11 mouse cellular contexts compared by ENCODE assay signal in the genomic region with DNA sequence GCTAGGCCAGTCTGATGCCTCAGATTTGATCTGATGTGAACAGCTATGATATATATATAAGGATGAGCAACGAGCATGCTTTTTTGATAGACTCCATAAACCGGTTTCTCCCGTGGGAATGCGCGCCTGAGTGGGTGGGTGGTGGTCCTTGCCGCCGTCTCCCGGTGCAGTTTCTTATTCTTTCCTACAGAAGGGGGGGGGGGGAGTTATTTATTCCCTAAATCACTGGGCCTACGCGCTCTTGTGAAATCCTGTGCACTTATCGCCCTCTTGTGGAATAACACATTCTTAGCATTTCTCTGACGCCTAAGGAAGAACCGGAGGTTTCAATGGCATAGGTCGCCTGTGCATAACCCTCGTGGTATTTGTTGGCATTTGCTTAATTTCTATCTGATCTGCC. TPM values are rescaled to one million over a fixed set of nuclear protein-coding genes. Genes with fewer than 3 reads are reported as not detected.
A peak's percentile ranks its signal among the peaks of the same experiment; 100 is the strongest.
DNase-seq lines count a peak whose midpoint lies in the region; ATAC-seq and TF ChIP-seq lines count a peak whose summit lies in the region.
"Had no signal": no experiment of that assay in that cellular context is flagged by ENCODE, and none has a peak within 500 bp of the region (broad histone marks: within the 10 kb centered on the region; RNA-seq: fewer than 3 reads in every experiment).

No protein-coding gene starts in this region.

- peak; percentile 73 for TF ChIP-seq CTCF in liver, postnatal 0 days (IDR thresholded peaks at IDR 0.05; ENCODE audit: low read depth)

- peak; percentile 46 for DNase-seq in cerebellum, adult 9-10 months
- no peak for DNase-seq in cerebellum, adult 11 months
- peak; percentile 21 for DNase-seq in liver, postnatal 0 days
- DNase-seq in hindbrain, embryonic 11.5 days (ENCODE audit: low spot score) = peak; percentile 72
- peak; percentile 91 for DNase-seq in midbrain, embryonic 11.5 days (ENCODE audit: low spot score, missing footprints)
- no peak for DNase-seq in gastrocnemius, postnatal 10 days
- DNase-seq in testis, postnatal 14 days (ENCODE audit: low spot score) = no peak

- no peak for TF ChIP-seq EP300 in liver, postnatal 0 days (IDR thresholded peaks at IDR 0.05; ENCODE audit: low read depth)

- WGBS in liver, postnatal 0 days (ENCODE audit: insufficient replicate concordance) = 3% methylated on average over 15 of the region's 15 CpGs
- 2% methylated on average over 15 of the region's 15 CpGs for WGBS in liver, embryonic 12.5 days (ENCODE audit: insufficient replicate concordance)
- WGBS in hindbrain, embryonic 11.5 days = 5% methylated on average over 15 of the region's 15 CpGs
- 2% methylated on average over 15 of the region's 15 CpGs for WGBS in midbrain, embryonic 11.5 days

- no peak overlapping the region for H3K4me3 ChIP-seq in liver, postnatal 0 days (ENCODE audit: low read depth, low read length)
- no peak overlapping the region for H3K4me3 ChIP-seq in liver, embryonic 12.5 days
- no peak overlapping the region for H3K4me3 ChIP-seq in hindbrain, embryonic 11.5 days (ENCODE audit: low read depth, low read length)
- H3K4me3 ChIP-seq in midbrain, embryonic 11.5 days (ENCODE audit: low read depth, low read length) = no peak overlapping the region
- H3K4me3 ChIP-seq: erythroblast, embryonic 14.5 days; liver, embryonic 15.5 days had no signal

- H3K27me3 ChIP-seq in liver, postnatal 0 days (ENCODE audit: insufficient read depth, low read length) = peaks cover 54% of the 10 kb centered on the region
- H3K27me3 ChIP-seq in liver, embryonic 12.5 days (replicated peaks) = peaks cover 62% of the 10 kb centered on the region
- H3K27me3 ChIP-seq in hindbrain, embryonic 11.5 days (ENCODE audit: control insufficient read depth, insufficient read depth, low read length) = peaks cover 49% of the 10 kb centered on the region
- peaks cover 52% of the 10 kb centered on the region for H3K27me3 ChIP-seq in midbrain, embryonic 11.5 days (ENCODE audit: control insufficient read depth, insufficient read depth, low read length)
- H3K27me3 ChIP-seq: CH12.LX had no signal

- no peak overlapping the region for H3K9ac ChIP-seq in liver, postnatal 0 days (replicated peaks)
- no peak overlapping the region for H3K9ac ChIP-seq in liver, embryonic 12.5 days
- H3K9ac ChIP-seq in hindbrain, embryonic 11.5 days (ENCODE audit: low read depth, low read length) = no peak overlapping the region
- no peak overlapping the region for H3K9ac ChIP-seq in midbrain, embryonic 11.5 days (ENCODE audit: low read length)
- H3K9ac ChIP-seq: liver, embryonic 15.5 days had no signal

- H3K9me3 ChIP-seq in liver, postnatal 0 days (ENCODE audit: low read length) = no peaks in the 10 kb centered on the region
- H3K9me3 ChIP-seq in liver, embryonic 12.5 days (replicated peaks) = no peaks in the 10 kb centered on the region
- H3K9me3 ChIP-seq in hindbrain, embryonic 11.5 days (ENCODE audit: control insufficient read depth, low read length) = no peaks in the 10 kb centered on the region
- no peaks in the 10 kb centered on the region for H3K9me3 ChIP-seq in midbrain, embryonic 11.5 days (ENCODE audit: control insufficient read depth, low read length)
- H3K9me3 ChIP-seq: liver, embryonic 15.5 days had no signal

- no peak overlapping the region for H3K27ac ChIP-seq in liver, postnatal 0 days (ENCODE audit: low read depth)
- no peak overlapping the region for H3K27ac ChIP-seq in liver, embryonic 12.5 days
- no peak overlapping the region for H3K27ac ChIP-seq in hindbrain, embryonic 11.5 days (ENCODE audit: low read depth, low read length)
- H3K27ac ChIP-seq in midbrain, embryonic 11.5 days (ENCODE audit: low read depth, low read length) = no peak overlapping the region
- H3K27ac ChIP-seq: liver, embryonic 15.5 days had no signal

- no peak overlapping the region for H3K4me2 ChIP-seq in liver, postnatal 0 days (ENCODE audit: low read depth, low read length)
- H3K4me2 ChIP-seq in liver, embryonic 12.5 days = no peak overlapping the region
- no peak overlapping the region for H3K4me2 ChIP-seq in hindbrain, embryonic 11.5 days (replicated peaks; ENCODE audit: low read depth, low read length)
- no peak overlapping the region for H3K4me2 ChIP-seq in midbrain, embryonic 11.5 days
- H3K4me2 ChIP-seq: liver, embryonic 15.5 days had no signal

- no peaks in the 10 kb centered on the region for H3K36me3 ChIP-seq in liver, postnatal 0 days (replicated peaks; ENCODE audit: insufficient read depth, low read length)
- H3K36me3 ChIP-seq in liver, embryonic 12.5 days = no peaks in the 10 kb centered on the region
- no peaks in the 10 kb centered on the region for H3K36me3 ChIP-seq in hindbrain, embryonic 11.5 days (ENCODE audit: control insufficient read depth, insufficient read depth, low read length)
- no peaks in the 10 kb centered on the region for H3K36me3 ChIP-seq in midbrain, embryonic 11.5 days (ENCODE audit: control insufficient read depth, insufficient read depth, low read length)
- H3K36me3 ChIP-seq: liver, embryonic 15.5 days had no signal

- no peak for ATAC-seq in liver, postnatal 0 days
- no peak for ATAC-seq in liver, embryonic 12.5 days
- no peak for ATAC-seq in hindbrain, embryonic 11.5 days (ENCODE audit: low FRiP score)
- no peak for ATAC-seq in midbrain, embryonic 11.5 days (ENCODE audit: low FRiP score)

- peaks cover 12% of the 10 kb centered on the region for H3K4me1 ChIP-seq in liver, postnatal 0 days (ENCODE audit: insufficient read depth)
- peaks cover 13% of the 10 kb centered on the region for H3K4me1 ChIP-seq in liver, embryonic 12.5 days
- peaks cover 4% of the 10 kb centered on the region; the same call in 1 of the 2 replicates for H3K4me1 ChIP-seq in hindbrain, embryonic 11.5 days (replicated peaks; ENCODE audit: control insufficient read depth, insufficient read depth, low read length)
- H3K4me1 ChIP-seq in midbrain, embryonic 11.5 days (ENCODE audit: control insufficient read depth, insufficient read depth, low read length) = peaks cover 10% of the 10 kb centered on the region

RNA-seq across cellular contexts. Expression of gene Nkx6-1, which starts 4.6 kb away (rescaled TPM):
- not detected in 2 replicates for polyA plus RNA-seq in liver, postnatal 0 days (2015; fragmentation: Nextera tagmentation; extraction: Ambion mirVana)
- polyA plus RNA-seq in liver, embryonic 12.5 days (2016; fragmentation: Nextera tagmentation; extraction: Ambion mirVana) = 0.04 and 0.11 TPM in 2 replicates
- 9.8 and 14.7 TPM in 2 replicates for polyA plus RNA-seq in hindbrain, embryonic 11.5 days (2014; fragmentation: Nextera tagmentation; extraction: Ambion mirVana)
- polyA plus RNA-seq in midbrain, embryonic 11.5 days (2014; fragmentation: Nextera tagmentation; extraction: Ambion mirVana) = 9.3 and 10.5 TPM in 2 replicates
- total RNA-seq in gastrocnemius, postnatal 10 days (2021) = under 1 TPM in 1 of 2 experiments, not detected in 1; 0.07 TPM
- total RNA-seq: CH12.LX had no signal
- polyA plus RNA-seq: erythroblast, embryonic 14.5 days; liver, embryonic 15.5 days had no signal

Comparison
In these comparisons a context has a peak if more than half of its experiments do, and no peak if none do; other contexts are left out.
1. DNase-seq: peak in cerebellum, adult 9-10 months (single experiment), liver, postnatal 0 days (single experiment), hindbrain, embryonic 11.5 days (single experiment) and midbrain, embryonic 11.5 days (single experiment); none in cerebellum, adult 11 months (single experiment), gastrocnemius, postnatal 10 days (single experiment) and testis, postnatal 14 days (single experiment).